Comparison of ENCODE assay signal across 24 mouse cellular contexts in genomic region chr12:109022966-109023365, GRCm38 (mm10). TPM values are rescaled to one million over a fixed set of nuclear protein-coding genes. Genes with fewer than 3 reads are reported as not detected.
"Had no signal": no experiment of that assay in that cellular context is flagged by ENCODE, and none has a peak within 500 bp of the region (broad histone marks: within the 10 kb centered on the region; RNA-seq: fewer than 3 reads in every experiment).

No protein-coding gene starts in this region.

- H3K9me3 ChIP-seq: embryonic facial prominence, embryonic 10.5 days; embryonic facial prominence, embryonic 12.5 days; embryonic facial prominence, embryonic 13.5 days; embryonic facial prominence, embryonic 15.5 days; forebrain, embryonic 10.5 days; forebrain, embryonic 12.5 days; forebrain, embryonic 13.5 days; forebrain, embryonic 15.5 days; heart, embryonic 10.5 days had no signal

- H3K4me3 ChIP-seq: embryonic facial prominence, embryonic 10.5 days; embryonic facial prominence, embryonic 12.5 days; embryonic facial prominence, embryonic 13.5 days; embryonic facial prominence, embryonic 15.5 days; erythroblast, embryonic 14.5 days; forebrain, embryonic 10.5 days; forebrain, embryonic 12.5 days; forebrain, embryonic 13.5 days; forebrain, embryonic 15.5 days; gastrocnemius, adult 2 months; heart, adult 2 months; heart, embryonic 10.5 days had no signal

- H3K36me3 ChIP-seq: forebrain, embryonic 15.5 days had no signal

- H3K4me1 ChIP-seq: embryonic facial prominence, embryonic 10.5 days; embryonic facial prominence, embryonic 12.5 days; embryonic facial prominence, embryonic 15.5 days; forebrain, embryonic 10.5 days; forebrain, embryonic 12.5 days; forebrain, embryonic 13.5 days had no signal

- H3K4me2 ChIP-seq: embryonic facial prominence, embryonic 12.5 days; embryonic facial prominence, embryonic 13.5 days; embryonic facial prominence, embryonic 15.5 days; forebrain, embryonic 12.5 days; forebrain, embryonic 13.5 days; forebrain, embryonic 15.5 days had no signal

- H3K27ac ChIP-seq: embryonic facial prominence, embryonic 10.5 days; embryonic facial prominence, embryonic 12.5 days; embryonic facial prominence, embryonic 13.5 days; embryonic facial prominence, embryonic 15.5 days; forebrain, embryonic 10.5 days; forebrain, embryonic 12.5 days; forebrain, embryonic 13.5 days; forebrain, embryonic 15.5 days; gastrocnemius, adult 2 months; heart, adult 2 months; heart, embryonic 10.5 days had no signal

- DNase-seq: embryo, embryonic 11 days; forebrain, postnatal 0 days; gastrocnemius, adult 2 months; gastrocnemius, postnatal 10 days; gastrocnemius, postnatal 14 days; gastrocnemius, postnatal 25 days; gastrocnemius, postnatal 36 days; heart, adult 11 months; heart, adult 18-20 months; heart, adult 2 months had no signal

- H3K27me3 ChIP-seq: embryonic facial prominence, embryonic 12.5 days; embryonic facial prominence, embryonic 15.5 days; forebrain, embryonic 13.5 days; forebrain, embryonic 15.5 days had no signal

- ATAC-seq: forebrain, embryonic 13.5 days; forebrain, embryonic 14.5 days; forebrain, embryonic 15.5 days; forebrain, embryonic 16.5 days; forebrain, postnatal 0 days had no signal

- H3K9ac ChIP-seq: embryonic facial prominence, embryonic 12.5 days; embryonic facial prominence, embryonic 13.5 days; embryonic facial prominence, embryonic 15.5 days; forebrain, embryonic 12.5 days; forebrain, embryonic 13.5 days; forebrain, embryonic 15.5 days; forebrain, postnatal 0 days had no signal

RNA-seq across cellular contexts. Expression of gene Begain, which starts 45.1 kb away (rescaled TPM):
- total RNA-seq: common myeloid progenitor, adult 5-6 weeks; granulocyte monocyte progenitor cell, adult 5-6 weeks had no signal
- polyA plus RNA-seq: erythroblast, embryonic 14.5 days had no signal
